Mouse (Mus musculus) lung, postnatal 14 days (tissue): Measurements from ENCODE around the gene Aven.
"Not testable (repeated sequence)": the region's sequence is repeated elsewhere in the genome, so short reads cannot be mapped to it uniquely, and the experiment has no call there.

Source experiments
- DNase-seq: peaks from one replicate; pipeline ENCODE4 v3.0.0; 2021

The Aven gene

DNA sequence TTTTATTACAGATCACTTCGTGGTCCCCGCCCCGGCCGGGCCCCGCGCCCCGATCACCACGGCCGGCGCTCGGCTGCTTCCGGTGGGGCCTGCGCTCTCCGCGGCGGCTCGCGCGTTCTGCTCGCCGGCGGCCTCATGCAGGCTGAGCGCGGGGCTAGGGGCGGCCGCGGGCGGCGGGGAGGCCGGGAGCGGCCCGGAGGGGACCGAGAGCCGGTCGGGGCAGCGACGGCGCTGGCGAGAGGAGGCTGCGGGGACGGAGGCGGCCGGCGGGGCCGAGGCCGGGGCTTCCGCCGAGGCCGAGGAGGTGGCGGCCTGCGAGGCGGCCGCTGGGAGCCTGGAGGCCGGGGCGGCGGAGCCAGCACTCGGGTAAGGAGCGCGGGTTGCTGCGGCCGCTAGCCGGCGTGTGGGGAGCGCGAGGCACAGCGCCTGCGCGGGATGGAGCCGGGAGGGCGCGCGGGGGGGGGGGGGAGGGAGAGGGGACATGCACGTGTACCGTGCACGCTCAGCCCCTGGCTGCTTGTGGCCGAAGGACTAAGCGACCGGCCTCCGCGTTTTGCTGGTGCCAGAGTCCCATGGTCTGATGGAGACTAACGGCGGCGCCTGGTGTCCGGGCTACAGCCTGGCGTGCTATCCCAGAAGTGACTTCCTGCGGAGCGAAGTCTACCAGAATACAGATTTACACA, at the start of gene Aven:
Aven (plus strand) TSS at position 109 of the 683 bp plus-strand sequence.
- peak; percentile 81 for DNase-seq

DNA sequence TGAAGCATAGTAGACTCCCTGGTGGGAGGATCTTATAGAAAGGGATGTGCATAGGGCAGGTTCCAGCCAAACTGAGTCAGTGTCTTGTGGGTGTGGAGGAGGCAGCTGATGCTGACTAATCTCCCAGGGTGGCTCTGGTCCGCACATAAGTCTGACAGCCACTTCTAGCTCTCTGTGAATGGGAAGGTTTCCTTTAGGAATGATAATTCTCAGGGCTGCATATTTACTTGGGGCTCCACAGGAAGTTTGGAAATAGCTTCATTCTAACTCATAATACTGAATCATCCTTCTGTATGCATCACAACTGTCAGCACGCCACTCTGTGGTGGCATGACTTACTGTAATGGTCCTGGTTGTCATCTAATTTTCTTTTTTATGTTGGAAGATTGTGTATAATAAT, 49.3 kb upstream of the Aven start:
- no peak for DNase-seq

DNA sequence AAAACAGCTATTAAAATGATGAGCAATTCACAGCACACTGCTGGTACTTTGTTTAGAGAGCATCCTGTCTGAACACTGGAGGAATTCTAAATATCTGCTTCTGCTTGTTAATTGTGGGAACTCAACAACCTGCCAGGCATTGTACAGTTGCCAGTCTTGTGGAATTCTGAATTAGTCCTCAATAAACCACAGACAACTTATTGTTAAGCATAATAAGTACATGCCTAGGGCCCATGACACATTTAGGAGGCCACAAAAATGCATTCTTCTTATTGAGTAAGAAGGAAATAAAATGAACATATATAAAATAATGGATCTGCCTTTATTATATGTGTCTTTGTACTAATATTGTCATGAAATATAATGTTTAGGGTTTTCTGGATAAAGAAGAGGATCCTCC, 47.3 kb upstream of the Aven start:
- no peak for DNase-seq

- not testable (repeated sequence) for DNase-seq
Observed at GRCm38 (mm10) chr2:112448046-112448445, 44.7 kb upstream of the Aven start.

- no peak for DNase-seq
Observed at GRCm38 (mm10) chr2:112448510-112449059, 44.2 kb upstream of the Aven start.

DNA sequence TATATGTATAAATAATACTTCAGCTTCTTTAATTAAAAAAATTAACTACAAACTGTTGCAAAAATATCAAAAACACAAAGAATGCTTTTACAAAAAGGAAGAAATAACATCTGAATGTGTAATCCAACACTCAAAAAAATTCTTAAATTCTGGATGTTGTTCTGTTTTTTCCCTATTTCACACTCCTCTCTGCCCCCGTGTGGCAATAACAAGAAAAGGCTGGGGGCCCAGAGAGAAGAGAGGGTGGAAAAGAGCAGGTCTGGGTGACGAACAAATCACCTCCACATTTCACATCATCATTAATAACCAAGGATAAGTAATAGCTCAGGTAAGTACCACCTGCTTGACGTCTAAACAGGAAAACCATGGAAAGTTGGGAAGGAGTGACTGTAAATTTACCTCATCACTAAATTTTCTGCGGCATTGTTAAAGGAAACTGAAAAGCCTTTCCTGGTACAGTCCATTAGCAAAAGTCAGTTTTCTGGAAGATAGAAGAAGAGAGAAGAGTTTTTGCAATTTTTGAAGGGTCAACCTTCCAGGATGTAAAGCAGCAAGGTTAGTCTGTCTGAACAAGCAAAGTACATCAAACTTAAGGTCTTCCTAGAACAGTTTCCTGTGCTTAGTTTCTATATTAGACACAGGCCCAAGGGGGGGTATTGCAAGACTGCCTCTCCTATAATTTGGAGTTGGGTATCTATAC, 43.0 kb upstream of the Aven start:
- DNase-seq, result peak; percentile 29

DNA sequence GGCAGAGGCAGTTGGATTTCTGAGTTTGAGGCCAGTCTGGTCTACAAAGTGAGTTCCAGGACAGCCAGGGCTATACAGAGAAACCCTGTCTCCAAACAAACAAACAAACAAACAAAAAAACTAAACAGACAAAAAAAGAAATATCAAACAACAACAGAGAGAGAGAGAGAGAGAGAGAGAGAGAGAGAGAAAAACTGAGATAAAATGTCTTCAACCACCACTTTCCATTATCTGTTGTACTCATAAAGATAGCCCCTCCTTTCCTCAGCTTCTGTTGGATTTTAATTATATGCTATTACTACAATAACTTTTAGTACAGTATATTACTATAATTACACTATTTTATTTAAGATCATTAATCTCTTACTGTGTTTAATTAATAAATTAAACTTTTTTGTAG, 40.3 kb upstream of the Aven start:
- not testable (repeated sequence) for DNase-seq

DNA sequence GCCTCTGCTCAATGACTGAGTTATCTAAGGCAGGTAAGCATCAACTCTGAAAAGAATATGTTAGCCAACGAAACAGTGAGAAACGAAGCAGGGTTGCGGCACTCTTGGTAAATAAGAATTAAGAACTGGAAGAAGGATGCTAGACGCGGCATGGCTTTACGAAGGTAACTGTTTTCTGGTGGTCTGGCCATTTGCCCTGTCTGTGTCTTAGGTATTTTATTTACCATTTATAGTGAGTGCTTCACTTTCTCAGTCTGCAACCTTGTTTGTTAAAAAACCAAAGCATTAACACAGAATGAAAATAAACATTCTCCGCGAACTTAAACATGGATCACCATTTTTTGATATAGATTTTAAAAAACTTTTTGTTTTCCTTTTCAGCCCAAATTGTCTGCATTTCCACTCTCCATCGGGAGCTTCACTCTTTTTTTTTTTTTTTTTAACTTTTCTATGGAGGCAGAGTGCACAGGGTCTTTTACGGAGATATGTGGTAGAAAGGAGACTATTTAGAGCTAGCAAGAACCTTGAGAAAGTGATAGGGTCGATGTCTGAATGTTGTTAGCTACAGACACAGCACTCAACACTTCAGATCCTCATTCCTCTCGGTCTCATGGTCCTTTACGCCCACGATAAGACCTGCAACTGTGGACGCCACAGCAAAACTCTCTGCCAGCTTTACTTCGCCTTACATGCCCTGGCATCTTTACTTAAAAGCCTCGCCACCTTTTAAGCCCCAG, 38.5 kb upstream of the Aven start:
- DNase-seq, result no peak

DNA sequence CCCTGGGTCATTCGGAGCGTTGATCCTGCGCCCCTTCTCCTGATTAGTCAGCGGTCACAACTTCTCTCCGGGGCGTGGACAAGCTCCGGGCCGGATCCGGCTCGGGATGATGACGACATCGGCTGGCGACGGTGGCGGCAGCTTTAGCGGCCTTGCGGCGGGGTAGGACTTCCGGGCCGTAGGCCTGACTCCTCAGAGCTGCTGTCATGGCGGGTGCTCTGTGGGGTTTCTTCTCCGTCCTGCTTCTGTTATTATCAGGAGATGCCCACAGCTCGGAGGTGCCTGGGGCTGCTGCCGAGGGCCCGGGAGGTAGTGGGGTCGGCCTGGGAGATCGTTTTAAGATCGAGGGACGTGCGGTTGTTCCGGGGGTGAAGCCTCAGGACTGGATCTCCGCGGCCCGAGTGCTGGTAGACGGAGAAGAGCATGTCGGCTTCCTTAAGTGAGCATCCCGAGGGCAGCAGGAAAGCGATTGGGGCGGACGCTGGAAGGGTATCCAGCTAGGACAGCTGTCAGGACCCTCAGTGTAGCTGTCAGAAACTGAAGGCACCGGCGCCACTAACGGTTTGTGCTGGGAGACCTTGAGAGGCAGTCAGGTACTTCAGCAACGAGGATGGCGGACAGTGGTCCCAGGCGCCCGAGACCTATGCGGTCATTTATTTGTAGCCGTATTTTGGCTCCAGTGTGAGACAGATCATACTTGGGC, 37.8 kb upstream of the Aven start, which contains the start of gene Emc7:
Emc7 (plus strand) TSS at position 136 of the 703 bp plus-strand sequence.
- peak; percentile 98 for DNase-seq

- DNase-seq, result no peak
Observed at GRCm38 (mm10) chr2:112460557-112460956, 32.2 kb upstream of the Aven start.

- DNase-seq, result no peak
Observed at GRCm38 (mm10) chr2:112469542-112469941, 23.2 kb upstream of the Aven start.

GRCm38 (mm10) chr2:112470961-112471381, 21.8 kb upstream of the Aven start:
- no peak for DNase-seq

- DNase-seq, result no peak
Observed at GRCm38 (mm10) chr2:112472076-112472475, 20.7 kb upstream of the Aven start.

- DNase-seq, result no peak
Observed at GRCm38 (mm10) chr2:112474997-112475724, 17.6 kb upstream of the Aven start.

- DNase-seq, result no peak
Observed at GRCm38 (mm10) chr2:112476554-112476953, 16.2 kb upstream of the Aven start.

- no peak for DNase-seq
Observed at GRCm38 (mm10) chr2:112480669-112481068, 12.1 kb upstream of the Aven start, which contains the start of gene Chrm5. TSS of gene Chrm5 (minus strand) at chr2:112480769.

- peak; percentile 35 for DNase-seq
Observed at GRCm38 (mm10) chr2:112481564-112481963, 11.2 kb upstream of the Aven start.

DNA sequence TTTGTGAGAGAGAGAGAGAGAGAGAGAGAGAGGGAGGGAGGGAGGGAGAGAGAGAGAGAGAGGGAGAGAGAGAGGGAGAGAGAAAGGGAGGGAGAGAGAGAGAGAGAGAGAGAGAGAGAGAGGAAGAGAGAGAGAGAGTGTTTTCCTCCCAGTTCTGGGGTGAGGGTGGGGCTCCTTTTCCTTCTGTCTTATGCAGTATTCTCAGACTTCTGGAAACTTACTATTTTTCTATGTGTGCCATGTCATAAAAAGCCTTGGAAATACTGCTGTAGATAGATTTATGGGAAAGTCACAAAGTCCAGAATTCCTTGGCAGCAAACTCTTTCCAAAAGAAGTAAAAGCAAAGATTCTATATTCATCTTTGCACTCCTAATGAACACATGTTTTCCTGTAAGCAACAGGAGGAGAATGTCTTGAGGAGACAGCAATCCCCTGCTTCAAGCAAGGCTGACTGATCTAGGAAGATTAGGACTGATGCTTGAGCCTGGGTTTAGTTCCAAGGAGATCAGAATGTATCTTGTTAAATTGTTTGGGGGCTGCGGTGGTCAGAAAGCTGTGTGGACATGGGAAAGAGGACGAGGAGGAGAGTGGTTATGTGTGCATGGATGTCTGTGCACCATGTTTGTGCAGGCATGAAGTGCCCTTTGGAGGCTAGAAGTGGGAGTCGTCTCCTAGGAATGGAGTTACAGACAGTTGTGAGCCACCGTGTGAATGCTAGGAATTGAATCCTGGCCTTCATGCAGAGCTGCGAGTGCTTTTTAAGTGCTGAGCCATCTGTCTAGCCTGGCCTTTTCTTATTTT, 10.0 kb upstream of the Aven start:
- DNase-seq, result no peak

DNA sequence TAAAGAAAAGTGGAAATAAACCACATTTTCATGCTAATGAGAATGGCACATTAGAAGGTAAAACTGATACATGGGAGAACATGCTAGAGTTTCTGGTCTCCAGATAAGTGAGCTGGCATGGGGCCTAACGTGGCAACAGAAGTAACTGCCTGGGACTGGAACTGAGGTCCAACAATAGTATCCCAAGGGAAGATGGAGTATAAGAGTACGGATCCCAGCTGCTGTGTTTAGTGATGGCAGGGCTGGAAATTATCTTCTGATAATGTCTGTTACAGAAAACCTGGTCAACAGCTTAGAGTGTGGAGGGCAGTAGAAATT, 9.5 kb upstream of the Aven start:
- no peak for DNase-seq

DNA sequence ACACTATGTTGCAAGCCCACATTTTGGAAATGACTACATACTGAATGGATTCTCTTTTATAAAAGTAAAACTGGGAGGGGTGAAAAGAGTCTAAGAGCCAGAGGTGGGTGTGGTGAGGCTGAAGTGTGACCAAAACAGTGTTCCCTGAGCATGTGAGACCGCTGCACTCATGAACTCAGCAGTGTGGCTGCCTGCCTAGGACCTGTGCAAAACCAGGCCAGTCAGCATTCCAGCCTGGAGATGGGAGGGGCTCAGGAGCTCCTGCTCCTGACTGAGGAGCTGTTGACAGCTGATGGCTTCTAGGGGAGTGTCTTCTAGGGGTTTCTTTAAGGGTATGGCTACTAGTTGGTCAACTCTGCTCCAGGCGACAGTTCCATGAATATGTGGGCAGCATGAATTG, 7.9 kb upstream of the Aven start:
- DNase-seq, result no peak

DNA sequence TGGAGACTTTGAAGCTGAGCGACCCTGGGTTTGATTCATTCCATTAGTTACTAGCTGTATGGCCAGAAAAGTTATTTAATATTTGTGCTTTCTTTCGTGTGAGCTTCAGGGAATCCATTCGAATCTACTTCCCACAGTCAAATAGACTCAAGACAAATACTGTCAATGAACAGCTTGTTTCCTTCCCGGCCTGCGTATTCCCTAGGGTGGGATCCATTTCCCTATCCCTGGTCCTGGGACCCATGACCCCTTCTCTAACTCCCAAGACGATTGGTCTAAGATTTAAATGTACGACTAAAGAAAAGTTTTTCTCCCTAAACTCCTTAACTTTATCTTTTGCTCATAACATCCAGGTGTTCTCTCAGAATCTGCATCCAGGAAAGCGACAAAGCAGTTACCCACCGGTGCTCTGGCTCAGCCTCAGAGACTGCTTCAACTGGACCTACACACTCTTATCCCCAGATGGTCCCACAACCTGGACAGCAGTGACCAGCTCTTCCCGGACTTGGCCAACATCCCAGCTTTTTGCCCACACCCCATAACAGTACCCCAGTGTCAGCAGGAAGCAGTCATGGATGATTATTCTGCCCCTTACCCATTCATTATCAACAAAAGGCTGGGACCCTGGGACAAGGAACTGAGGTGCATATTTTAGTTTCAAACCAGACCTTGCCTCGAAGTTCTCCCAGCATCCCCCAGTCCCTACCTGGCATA, 2.1 kb upstream of the Aven start:
- no peak for DNase-seq
